Mouse (Mus musculus): ENCODE measurements around the gene Ttc41.

The Ttc41 gene

GRCm38 (mm10) chr10:86757724-86758123 lies 52.1 kb downstream of the Ttc41 start:
- DNase-seq, result no peak

- DNase-seq, result no peak
These were observed 52.6 kb downstream of the Ttc41 start for GRCm38 (mm10) chr10:86758211-86758610.

- no peak for DNase-seq
These were observed 55.6 kb downstream of the Ttc41 start for GRCm38 (mm10) chr10:86761236-86761635.

GRCm38 (mm10) chr10:86761722-86762383 lies 56.2 kb downstream of the Ttc41 start:
- no peak for DNase-seq

- no peak for DNase-seq
These were observed 56.7 kb downstream of the Ttc41 start for GRCm38 (mm10) chr10:86762384-86762730.

GRCm38 (mm10) chr10:86763672-86764071 lies 58.1 kb downstream of the Ttc41 start, which contains the start of gene Gm49358:
Gene Gm49358, plus strand, starts transcription at chr10:86763972.
- DNase-seq, result no peak

GRCm38 (mm10) chr10:86765344-86765966 lies 59.8 kb downstream of the Ttc41 start:
- DNase-seq, result no peak

GRCm38 (mm10) chr10:86769216-86769615 lies 63.6 kb downstream of the Ttc41 start:
- no peak for DNase-seq

GRCm38 (mm10) chr10:86769797-86770196 lies 64.2 kb downstream of the Ttc41 start:
- peak; percentile 26 to 46 for DNase-seq

- DNase-seq, result peak; percentile 57 to 81
These were observed 66.1 kb downstream of the Ttc41 start for GRCm38 (mm10) chr10:86771701-86772100.

- no peak for DNase-seq
These were observed 66.6 kb downstream of the Ttc41 start for GRCm38 (mm10) chr10:86772231-86772631.

GRCm38 (mm10) chr10:86773360-86773759 lies 67.7 kb downstream of the Ttc41 start:
- no peak for DNase-seq

- no peak for DNase-seq
These were observed 70.7 kb downstream of the Ttc41 start for GRCm38 (mm10) chr10:86776281-86776680.

- DNase-seq, result peak; percentile 10 to 55
These were observed 72.2 kb downstream of the Ttc41 start for GRCm38 (mm10) chr10:86777614-86778319.

- peak; percentile 98 to 99 for DNase-seq
These were observed 72.9 kb downstream of the Ttc41 start, which contains the start of gene Nt5dc3 for GRCm38 (mm10) chr10:86778398-86779116. Gene Nt5dc3, plus strand, starts transcription at chr10:86779005.

GRCm38 (mm10) chr10:86779117-86779755 lies 73.6 kb downstream of the Ttc41 start:
- DNase-seq, result peak; percentile 31 to 61

- DNase-seq, result no peak
These were observed 74.3 kb downstream of the Ttc41 start for GRCm38 (mm10) chr10:86779816-86780500.

- no peak for DNase-seq
These were observed 76.0 kb downstream of the Ttc41 start for GRCm38 (mm10) chr10:86781641-86782040.

GRCm38 (mm10) chr10:86782656-86783055 lies 77.0 kb downstream of the Ttc41 start:
- no peak for DNase-seq

- DNase-seq, result no peak
These were observed 78.0 kb downstream of the Ttc41 start for GRCm38 (mm10) chr10:86783561-86783960.

GRCm38 (mm10) chr10:86784126-86784675 lies 78.6 kb downstream of the Ttc41 start:
- DNase-seq, result no peak

- peak; percentile 27 to 70 for DNase-seq
These were observed 79.8 kb downstream of the Ttc41 start for GRCm38 (mm10) chr10:86785396-86785795.

All from kidney, postnatal 25 days (tissue).